Mouse (Mus musculus): ENCODE measurements around the gene Ptprd.

- TF ChIP-seq CTCF (IDR thresholded peaks at IDR 0.05; ENCODE audit: insufficient read depth, low read depth, low read length) (no peak), POLR2A (IDR thresholded peaks at IDR 0.05; ENCODE audit: insufficient read depth, low read depth, low read length) (no peak)
Measured at GRCm38 (mm10) chr4:78142767-78143148, 69.0 kb downstream of the Ptprd start.

Data from olfactory bulb, adult 2 months (tissue).